Mouse (Mus musculus) brain, embryonic 14.5 days (tissue): ENCODE measurements around the gene Limk2.

ENCODE experiments used
- CTCF ChIP-seq: fragments of 200-500 bp; IDR thresholded peaks from 2 replicates; pipeline ENCODE4 v1.5.1; 2012; ENCODE audit warnings: inconsistent platforms, mild to moderate bottlenecking, moderate library complexity, borderline replicate concordance; ENCODE audit not compliant: insufficient read depth, insufficient read length; ENCODE audit errors: extremely low read depth
- POLR2A ChIP-seq: fragments of 200-500 bp; IDR thresholded peaks from 2 replicates; pipeline ENCODE4 v1.6.1; 2012; ENCODE audit warnings: mild to moderate bottlenecking, inconsistent platforms, borderline replicate concordance; ENCODE audit not compliant: poor library complexity, insufficient read depth, insufficient read length, severe bottlenecking; ENCODE audit errors: extremely low read depth

DNA sequence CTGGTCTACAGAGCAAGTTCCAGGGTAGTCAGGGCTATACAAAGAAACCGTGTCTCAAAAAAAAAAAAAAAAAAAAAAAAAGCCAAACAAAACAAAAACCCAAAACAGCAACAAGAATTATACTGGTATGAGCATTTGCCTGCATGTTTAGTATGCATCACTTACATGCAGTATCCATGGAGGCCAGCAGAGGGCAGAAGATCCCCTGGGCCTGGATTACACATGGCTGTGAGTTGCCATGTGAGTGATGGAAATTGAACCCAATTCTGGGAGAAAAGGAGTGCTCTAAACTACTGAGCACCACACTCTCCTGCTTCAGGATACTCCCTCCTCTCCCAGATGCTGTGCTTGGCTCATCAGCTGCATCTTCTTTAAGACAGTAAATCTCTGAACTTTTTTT is 47.4 kb upstream of the Limk2 start:
- TF ChIP-seq CTCF (peak; percentile 78; the same call in 1 of the 2 replicates), POLR2A (no peak)
